Mouse (Mus musculus) heart, embryonic 10.5 days (tissue): ENCODE results near the gene Odc1. TPM values are rescaled to one million over a fixed set of nuclear protein-coding genes. Genes with fewer than 3 reads are reported as not detected.
A peak's percentile ranks its signal among the peaks of the same experiment; 100 is the strongest.

Experiments used
- DNase-seq: peaks from one replicate; pipeline ENCODE4 v3.0.0-alpha.2; 2017; ENCODE audit warnings: low spot score
- H3K27ac ChIP-seq: fragments of 300-500 bp; sonication (generic); 2 replicates; pipeline ENCODE4 v1.5.1; 2016; ENCODE audit warnings: mild to moderate bottlenecking
- H3K27me3 ChIP-seq: fragments of 300-500 bp; sonication (generic); 2 replicates; pipeline ENCODE4 v1.6.1; 2016; ENCODE audit warnings: mild to moderate bottlenecking; ENCODE audit not compliant: poor library complexity, insufficient read depth, severe bottlenecking
- H3K36me3 ChIP-seq: fragments of 300-500 bp; sonication (generic); 2 replicates; pipeline ENCODE4 v1.6.1; 2016; ENCODE audit warnings: mild to moderate bottlenecking, moderate library complexity
- H3K4me1 ChIP-seq: fragments of 300-500 bp; sonication (generic); 2 replicates; pipeline ENCODE4 v1.6.1; 2016; ENCODE audit warnings: mild to moderate bottlenecking
- H3K4me3 ChIP-seq: fragments of 300-500 bp; sonication (generic); 2 replicates; pipeline ENCODE4 v1.5.1; 2016; ENCODE audit warnings: mild to moderate bottlenecking, moderate library complexity
- H3K9me3 ChIP-seq: fragments of 300-500 bp; sonication (generic); 2 replicates; pipeline ENCODE4 v1.6.1; 2016; ENCODE audit warnings: mild to moderate bottlenecking, moderate library complexity
- WGBS: fragments of 180-500 bp; shearing (Covaris S2); methylation state at CpG from one replicate; pipeline ENCODE4 v1.1.7; 2016; 5-methylcytosine and 5-hydroxymethylcytosine counted together
- polyA plus RNA-seq: library from polyadenylated mRNA; unstranded; fragments of >200 nt; fragmentation: Nextera tagmentation; extraction: Ambion mirVana; gene quantifications from 2 replicates; pipeline ENCODE4 v1.2.1, GENCODE M21; 2016

Gene Odc1
- 173 and 235 TPM in 2 replicates for polyA plus RNA-seq

DNA sequence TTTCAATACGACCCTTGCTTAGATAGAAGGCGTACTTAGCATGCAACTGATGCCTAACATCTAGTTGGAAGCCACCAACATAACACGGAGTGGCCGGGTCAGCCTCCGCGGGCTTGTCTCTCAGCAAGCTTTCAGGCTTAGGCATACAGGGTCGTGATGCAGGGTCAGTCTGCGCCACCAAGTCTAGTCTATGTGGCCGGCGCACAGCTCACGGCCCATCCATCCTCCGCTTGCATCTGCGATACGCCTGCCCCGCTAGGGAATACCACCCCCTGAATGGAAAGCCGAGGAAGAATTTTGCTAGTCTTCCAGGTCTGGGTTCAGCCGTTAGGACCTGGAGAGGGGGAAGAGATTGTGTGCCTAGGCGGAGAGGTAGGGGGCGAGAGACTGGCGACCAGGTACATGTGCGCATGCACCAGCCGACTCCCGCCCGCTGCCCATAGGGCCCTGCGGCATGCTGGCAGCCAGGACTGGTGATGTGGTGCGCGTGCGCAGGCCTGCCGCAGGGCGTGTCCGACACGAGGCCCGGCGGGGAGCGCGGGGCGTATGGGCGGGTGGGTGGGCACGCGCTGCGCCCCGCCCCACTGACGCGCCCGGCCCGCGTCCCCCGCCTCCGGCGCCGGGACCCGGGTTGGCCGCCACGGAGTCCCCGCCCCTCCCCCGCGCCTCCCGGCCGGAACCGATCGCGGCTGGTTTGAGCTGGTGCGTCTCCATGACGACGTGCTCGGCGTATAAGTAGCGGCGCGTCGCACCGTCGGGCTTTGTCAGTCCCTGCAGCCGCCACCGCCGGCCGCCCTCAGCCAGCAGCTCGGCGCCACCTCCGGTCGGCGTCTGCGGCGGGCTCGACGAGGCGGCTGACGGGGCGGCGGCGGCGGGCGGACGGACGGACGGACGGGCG lies at the start of gene Odc1:
TSS of gene Odc1 (plus strand) at position 586 of the 898 bp plus-strand sequence.
- DNase-seq = peak; percentile 98
- no peaks in the 10 kb centered on the region for H3K9me3 ChIP-seq
- H3K27ac ChIP-seq = peak within 1 kb of the TSS; percentile 98
- under 1% methylated on average over 73 of the region's 98 CpGs for WGBS
- H3K4me3 ChIP-seq = peak within 1 kb of the TSS; percentile 92
- no peaks in the 10 kb centered on the region for H3K27me3 ChIP-seq
- H3K4me1 ChIP-seq = peaks cover 16% of the 10 kb centered on the region
- H3K36me3 ChIP-seq = peaks cover 29% of the 10 kb centered on the region

DNA sequence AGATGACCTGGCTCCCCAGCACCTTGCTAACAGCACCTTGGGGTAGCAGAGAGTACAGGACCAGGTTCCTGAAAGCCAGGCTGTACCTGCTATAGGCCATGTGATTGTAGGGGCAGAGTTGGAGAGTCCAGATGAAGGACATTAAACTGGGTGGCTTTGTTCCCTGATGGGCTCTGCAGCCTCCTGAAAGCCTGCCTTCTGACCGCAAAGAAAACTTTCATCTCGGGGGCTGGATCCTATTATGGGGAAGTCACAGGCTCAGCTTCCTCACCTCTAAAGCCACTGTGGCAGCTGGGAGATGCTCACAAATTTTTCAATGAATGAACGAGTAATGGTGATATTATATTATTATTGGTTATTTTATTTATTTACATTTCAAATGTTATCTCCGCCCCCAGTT lies 49.8 kb upstream of the Odc1 start:
- Histone ChIP-seq H3K27me3 (no peaks in the 10 kb centered on the region), H3K4me1 (peaks cover 19% of the 10 kb centered on the region), H3K27ac (no peak overlapping the region), H3K36me3 (no peaks in the 10 kb centered on the region), H3K9me3 (no peaks in the 10 kb centered on the region), H3K4me3 (no peak overlapping the region)
- DNase-seq = no peak
- WGBS = 43% methylated on average over 4 of the region's 4 CpGs

DNA sequence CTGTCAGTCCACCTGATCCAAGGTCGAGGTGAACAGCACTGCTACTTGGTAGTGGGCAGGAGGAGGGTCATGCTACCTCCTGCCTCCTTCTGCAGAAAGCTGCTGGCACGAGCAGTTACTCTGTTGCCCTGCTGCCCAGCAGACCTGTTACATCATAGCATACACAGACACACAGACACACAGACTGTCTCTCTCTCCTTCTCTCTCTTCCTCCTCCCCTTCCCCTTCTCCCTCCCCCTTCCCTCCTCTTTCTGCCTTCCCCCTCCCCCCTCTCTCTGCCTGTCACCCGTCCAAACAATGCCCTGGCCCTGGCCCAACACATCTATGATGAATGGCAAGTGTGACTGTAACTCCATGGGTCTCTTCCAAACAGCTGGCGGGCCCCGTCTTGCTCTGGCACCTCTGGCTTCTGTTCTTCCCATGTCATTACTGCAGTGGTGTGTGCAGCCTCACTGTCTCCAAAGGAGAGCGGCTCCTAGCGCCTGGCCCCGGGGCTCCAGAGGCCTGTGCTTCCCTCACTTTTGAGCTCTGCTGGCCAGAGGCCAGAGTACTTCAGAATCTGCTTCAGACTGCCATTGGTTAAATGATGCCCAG lies 48.6 kb upstream of the Odc1 start:
- DNase-seq = peak; percentile 80
- H3K36me3 ChIP-seq = no peaks in the 10 kb centered on the region
- 9% methylated on average over 8 of the region's 8 CpGs for WGBS
- peaks cover 19% of the 10 kb centered on the region for H3K4me1 ChIP-seq
- H3K27ac ChIP-seq = peak overlapping the region; percentile 78
- H3K27me3 ChIP-seq = no peaks in the 10 kb centered on the region
- no peaks in the 10 kb centered on the region for H3K9me3 ChIP-seq
- H3K4me3 ChIP-seq = peak overlapping the region; percentile 18; the same call in 1 of the 2 replicates

DNA sequence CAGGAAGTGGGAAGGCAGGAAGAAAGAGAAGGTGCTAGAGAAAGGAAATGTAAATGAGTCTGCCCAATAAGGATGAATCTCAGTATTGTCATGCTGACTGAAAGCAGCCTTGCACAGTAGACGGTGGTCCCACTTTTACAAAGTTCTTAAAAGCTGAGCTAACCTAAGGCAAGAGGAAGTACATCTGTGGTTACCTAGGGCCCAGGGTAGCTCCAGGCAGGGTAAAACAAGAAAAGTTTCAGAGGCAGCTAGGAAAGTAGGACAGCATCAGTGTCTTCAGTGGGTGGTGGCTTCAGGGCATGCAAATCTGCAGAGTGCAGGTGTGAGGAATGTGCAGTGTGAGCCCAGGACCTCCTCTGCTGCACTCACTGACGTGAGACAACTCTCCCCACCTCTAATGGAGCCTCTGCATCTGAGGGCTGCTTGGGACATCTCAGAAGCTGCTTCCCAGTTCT lies 38.9 kb upstream of the Odc1 start:
- DNase-seq = no peak
- Histone ChIP-seq H3K27ac (no peak overlapping the region), H3K36me3 (no peaks in the 10 kb centered on the region), H3K4me3 (no peak overlapping the region), H3K27me3 (no peaks in the 10 kb centered on the region), H3K4me1 (peaks cover 27% of the 10 kb centered on the region), H3K9me3 (no peaks in the 10 kb centered on the region)
- WGBS = 35% methylated on average over 2 of the region's 2 CpGs

DNA sequence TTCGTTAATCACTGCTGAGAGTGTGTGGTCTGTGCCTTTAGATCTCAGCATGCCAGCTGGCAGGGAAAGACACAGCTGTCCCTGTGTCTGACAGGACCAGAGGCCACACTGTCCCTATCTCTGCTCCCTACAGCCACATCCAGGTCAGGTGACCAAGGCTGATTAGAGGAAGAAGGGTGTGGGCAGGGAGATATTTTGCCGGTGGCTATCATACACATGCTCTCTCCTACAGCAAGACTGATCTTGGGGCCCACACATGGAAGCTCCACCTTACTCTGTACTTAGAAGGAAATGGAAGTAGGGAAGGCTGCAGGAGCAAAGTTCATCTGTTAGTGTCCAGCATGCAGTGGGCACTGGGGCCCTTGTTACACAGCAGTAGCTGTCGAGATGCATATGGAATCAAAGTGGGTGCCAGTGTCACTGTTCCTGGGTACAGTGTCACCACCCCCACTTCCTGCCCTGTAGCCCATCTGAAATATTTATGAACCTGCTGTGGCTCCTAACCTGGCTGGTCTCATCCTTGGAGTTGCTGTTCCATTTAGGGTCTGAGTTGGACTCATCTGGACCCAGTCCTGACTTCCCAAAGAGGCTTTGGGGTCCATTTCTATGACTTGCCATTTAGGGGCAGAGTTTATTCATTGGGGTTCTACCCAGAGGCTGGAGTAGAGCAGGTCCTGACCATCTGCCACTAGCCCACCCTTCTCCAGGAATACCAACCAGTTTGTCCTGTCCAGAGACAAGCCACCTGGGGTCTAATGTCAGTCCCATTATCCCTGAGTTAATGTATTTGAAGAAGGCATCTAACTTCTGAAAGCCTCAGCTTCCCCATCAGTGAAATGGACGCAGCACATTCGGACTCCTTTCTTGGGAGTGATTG lies 38.2 kb upstream of the Odc1 start:
- H3K4me1 ChIP-seq = peaks cover 27% of the 10 kb centered on the region
- no peaks in the 10 kb centered on the region for H3K9me3 ChIP-seq
- DNase-seq = peak; percentile 92
- H3K27ac ChIP-seq = peak overlapping the region; percentile 42; the same call in 1 of the 2 replicates
- 42% methylated on average over 5 of the region's 5 CpGs for WGBS
- no peak overlapping the region for H3K4me3 ChIP-seq
- H3K27me3 ChIP-seq = no peaks in the 10 kb centered on the region
- no peaks in the 10 kb centered on the region for H3K36me3 ChIP-seq

DNA sequence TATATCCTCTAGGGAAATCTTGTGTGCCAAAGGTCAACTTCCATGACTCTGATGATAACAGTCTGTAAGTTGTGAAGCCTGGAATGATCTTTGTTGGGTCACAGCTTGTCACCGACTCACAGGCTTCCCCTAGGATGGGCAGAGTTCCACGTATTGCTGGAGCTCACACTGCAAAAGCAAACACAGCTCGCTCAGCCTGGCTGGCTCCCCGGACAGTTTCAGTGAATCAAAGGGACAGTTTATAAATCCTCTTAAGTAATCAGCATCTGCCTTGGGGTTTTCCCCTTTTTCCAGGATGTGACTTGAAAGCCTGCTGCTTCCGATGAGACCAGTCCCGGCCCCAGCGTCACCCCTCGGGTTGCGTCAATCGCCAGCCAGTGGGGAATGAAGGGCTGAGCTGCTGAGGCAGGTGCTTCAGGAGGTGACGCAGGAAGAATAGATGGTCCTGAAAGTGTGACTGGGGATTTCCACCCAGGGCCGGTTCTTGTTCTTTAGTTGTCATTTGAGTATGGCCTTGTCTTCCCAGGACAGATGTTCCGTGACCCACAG lies 37.5 kb upstream of the Odc1 start:
- Histone ChIP-seq H3K9me3 (no peaks in the 10 kb centered on the region), H3K27ac (no peak overlapping the region), H3K4me1 (peaks cover 27% of the 10 kb centered on the region), H3K27me3 (no peaks in the 10 kb centered on the region), H3K36me3 (no peaks in the 10 kb centered on the region), H3K4me3 (no peak overlapping the region)
- 34% methylated on average over 13 of the region's 13 CpGs for WGBS
- DNase-seq = no peak

DNA sequence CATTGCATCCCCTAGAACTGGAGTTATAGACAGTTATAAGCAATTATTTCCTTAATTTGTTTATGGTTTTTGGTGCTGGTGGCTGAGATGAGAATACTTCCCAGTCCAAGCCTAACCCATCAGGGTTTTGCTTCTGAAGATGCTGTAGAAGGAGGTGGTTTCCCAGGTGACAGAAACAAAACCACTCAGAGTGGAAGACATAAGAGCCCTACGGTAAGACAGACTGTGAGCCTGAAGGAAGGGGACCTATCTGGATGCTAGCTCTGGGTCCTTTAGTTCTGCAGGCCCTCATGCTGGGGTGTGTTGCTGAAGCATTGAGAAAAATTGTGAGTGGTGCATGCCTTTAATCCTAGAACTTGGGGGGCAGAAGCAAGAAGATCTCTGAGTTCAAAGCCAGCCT lies 35.3 kb upstream of the Odc1 start:
- H3K9me3 ChIP-seq = no peaks in the 10 kb centered on the region
- H3K36me3 ChIP-seq = no peaks in the 10 kb centered on the region
- H3K4me1 ChIP-seq = peaks cover 27% of the 10 kb centered on the region
- no peak for DNase-seq
- H3K27ac ChIP-seq = no peak overlapping the region
- no peaks in the 10 kb centered on the region for H3K27me3 ChIP-seq
- 84% methylated on average over 1 of the region's 1 CpGs for WGBS
- H3K4me3 ChIP-seq = no peak overlapping the region

DNA sequence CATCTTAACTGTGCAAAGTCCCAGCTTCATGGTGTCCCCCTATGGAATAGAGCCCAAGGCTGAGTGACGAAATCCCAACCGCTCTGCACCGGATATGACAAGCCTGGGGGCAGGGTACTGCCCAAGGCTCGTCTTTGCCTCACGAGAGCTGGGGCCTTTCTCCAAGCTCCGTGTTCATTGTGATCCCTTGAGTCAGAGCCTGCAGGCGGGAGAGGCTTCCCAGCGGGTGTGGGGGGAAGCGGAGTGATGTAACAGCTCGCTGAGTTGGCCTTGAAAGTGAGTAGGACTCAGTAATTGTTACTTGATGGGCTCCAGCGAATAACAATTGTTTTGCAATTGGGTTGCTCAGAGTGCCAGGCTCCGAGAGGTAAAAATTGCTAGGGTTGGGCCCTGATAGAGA lies 34.4 kb upstream of the Odc1 start:
- no peak for DNase-seq

DNA sequence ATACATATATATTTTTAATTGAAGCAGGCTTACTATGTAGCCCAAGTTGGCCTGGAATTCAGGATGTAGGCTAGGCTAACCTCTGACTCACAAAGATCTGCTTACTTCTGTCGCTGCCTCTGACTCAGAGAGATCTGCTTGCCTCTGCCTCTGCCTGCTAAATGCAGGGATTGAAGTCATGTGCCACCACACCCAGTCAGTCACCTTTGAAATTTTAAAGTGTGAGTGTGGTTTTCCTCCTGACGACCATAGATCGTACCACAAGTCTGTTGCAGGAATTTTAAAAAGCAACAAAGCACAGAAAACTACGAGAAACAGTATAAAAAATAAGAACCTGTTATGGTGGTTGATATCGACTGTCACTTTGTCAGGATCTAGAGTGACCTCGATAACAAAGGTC lies 33.6 kb upstream of the Odc1 start:
- WGBS = 86% methylated on average over 6 of the region's 6 CpGs
- Histone ChIP-seq H3K27me3 (no peaks in the 10 kb centered on the region), H3K4me1 (peaks cover 22% of the 10 kb centered on the region), H3K9me3 (no peaks in the 10 kb centered on the region), H3K4me3 (no peak overlapping the region), H3K27ac (no peak overlapping the region), H3K36me3 (no peaks in the 10 kb centered on the region)
- DNase-seq = no peak

More for the DNA sequence above, 34.4 kb upstream of the Odc1 start:
- Histone ChIP-seq H3K27me3 (no peaks in the 10 kb centered on the region), H3K27ac (no peak overlapping the region), H3K9me3 (no peaks in the 10 kb centered on the region), H3K36me3 (no peaks in the 10 kb centered on the region), H3K4me3 (no peak overlapping the region), H3K4me1 (peaks cover 27% of the 10 kb centered on the region)
- 36% methylated on average over 12 of the region's 12 CpGs for WGBS

DNA sequence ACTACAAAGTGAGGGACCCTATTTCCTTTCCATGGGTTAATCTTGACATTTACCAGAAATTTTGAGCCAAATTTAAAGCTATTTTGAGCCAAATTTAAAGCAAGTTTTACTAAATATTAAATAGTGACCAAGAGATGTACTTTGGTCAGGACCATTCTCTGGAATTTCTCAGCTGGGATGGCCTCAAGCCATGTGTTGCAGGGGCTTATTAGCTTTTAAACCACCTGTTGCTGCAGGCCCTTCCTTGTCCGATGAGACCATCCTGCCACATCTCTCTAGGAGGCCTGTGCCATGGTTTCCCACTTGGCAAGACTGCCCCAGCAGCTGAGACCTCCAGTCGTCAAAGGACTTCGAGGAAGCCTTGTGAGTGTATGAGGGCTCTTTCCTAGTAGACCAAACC lies 15.4 kb upstream of the Odc1 start:
- Histone ChIP-seq H3K4me1 (peaks cover 7% of the 10 kb centered on the region), H3K27ac (no peak overlapping the region)
- WGBS = 83% methylated on average over 3 of the region's 3 CpGs

DNA sequence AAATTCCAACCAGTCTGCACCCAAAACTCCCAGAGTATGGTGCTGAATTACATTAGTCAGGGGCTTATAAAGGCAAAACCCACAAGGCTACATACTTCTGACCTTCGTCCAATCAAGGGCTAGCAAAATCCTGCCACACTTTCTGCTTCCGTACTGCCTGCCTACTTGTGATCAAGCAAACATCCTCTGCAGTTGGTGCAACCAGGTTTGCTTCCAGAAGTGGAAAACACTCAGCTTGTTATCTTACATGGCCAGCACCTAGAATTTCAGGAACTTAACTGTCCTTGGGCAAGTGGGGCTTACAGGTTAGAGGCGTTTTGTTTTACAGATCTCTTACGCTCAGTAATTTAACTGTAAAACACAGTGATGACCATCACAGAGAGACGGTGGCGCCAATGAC lies 14.9 kb upstream of the Odc1 start:
- no peak overlapping the region for H3K4me3 ChIP-seq
- H3K9me3 ChIP-seq = no peaks in the 10 kb centered on the region
- H3K36me3 ChIP-seq = no peaks in the 10 kb centered on the region
- H3K4me1 ChIP-seq = peaks cover 7% of the 10 kb centered on the region
- DNase-seq = no peak
- H3K27me3 ChIP-seq = no peaks in the 10 kb centered on the region
- WGBS = 70% methylated on average over 6 of the region's 6 CpGs
- no peak overlapping the region for H3K27ac ChIP-seq

More for the DNA sequence above, 15.4 kb upstream of the Odc1 start:
- H3K27me3 ChIP-seq = no peaks in the 10 kb centered on the region
- no peak for DNase-seq
- no peaks in the 10 kb centered on the region for H3K9me3 ChIP-seq
- no peak overlapping the region for H3K4me3 ChIP-seq
- no peaks in the 10 kb centered on the region for H3K36me3 ChIP-seq

DNA sequence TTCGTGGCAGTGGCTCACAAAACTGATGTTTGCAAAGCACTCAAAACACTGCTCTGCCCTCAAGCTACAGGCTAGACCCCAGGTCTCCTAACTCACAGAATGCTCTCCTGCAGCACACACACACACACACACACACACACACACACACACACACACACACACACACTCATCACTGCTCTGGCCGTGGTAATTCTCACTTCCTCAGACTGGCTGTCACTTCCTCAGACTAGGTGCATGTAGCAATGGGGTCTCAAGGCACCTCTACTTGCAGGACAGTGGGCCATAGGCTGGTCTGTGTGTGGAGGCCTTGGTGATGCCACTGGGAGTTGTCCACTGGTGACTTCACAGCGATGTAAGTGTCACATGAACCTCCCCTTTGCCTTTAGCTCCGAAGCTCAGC lies 13.8 kb upstream of the Odc1 start:
- H3K36me3 ChIP-seq = no peaks in the 10 kb centered on the region
- H3K27me3 ChIP-seq = no peaks in the 10 kb centered on the region
- H3K27ac ChIP-seq = no peak overlapping the region
- DNase-seq = no peak
- no peak overlapping the region for H3K4me3 ChIP-seq
- no peaks in the 10 kb centered on the region for H3K9me3 ChIP-seq
- WGBS = 67% methylated on average over 4 of the region's 4 CpGs
- H3K4me1 ChIP-seq = peaks cover 7% of the 10 kb centered on the region
